Mouse (Mus musculus) myocyte (in vitro differentiated cells): ENCODE measurements around the gene Romo1.

Experiments used
- CEBPB ChIP-seq: IDR thresholded peaks from 2 replicates; pipeline ENCODE4 v1.6.1; 2011; ENCODE audit warnings: mild to moderate bottlenecking, moderate library complexity; ENCODE audit not compliant: poor library complexity, insufficient read depth, severe bottlenecking
- MAX ChIP-seq: IDR thresholded peaks from one replicate; pipeline ENCODE4 v1.6.1; 2011; ENCODE audit warnings: low read depth, mild to moderate bottlenecking, control low read depth
- POLR2A ChIP-seq: IDR thresholded peaks from one replicate; pipeline ENCODE4 v1.6.1; 2011; ENCODE audit warnings: low read depth, mild to moderate bottlenecking, control low read depth, moderate library complexity; ENCODE audit not compliant: insufficient read length
- POLR2AphosphoS2 ChIP-seq: IDR thresholded peaks from one replicate; pipeline ENCODE4 v1.6.1; 2011; ENCODE audit warnings: low read depth, control low read depth; ENCODE audit not compliant: insufficient read length
- TCF12 ChIP-seq: IDR thresholded peaks from one replicate; pipeline ENCODE4 v1.6.1; 2011; ENCODE audit warnings: mild to moderate bottlenecking, control low read depth; ENCODE audit not compliant: poor library complexity, insufficient read depth, severe bottlenecking
- USF1 ChIP-seq: IDR thresholded peaks from one replicate; pipeline ENCODE4 v1.6.1; 2011; ENCODE audit warnings: low read depth, mild to moderate bottlenecking, control low read depth, moderate library complexity

GRCm38 (mm10) chr2:156191540-156191939, 47.7 kb downstream of the Romo1 start:
- TF ChIP-seq POLR2A (no peak), USF1 (no peak), POLR2AphosphoS2 (no peak), TCF12 (no peak), CEBPB (no peak), MAX (no peak)
